Mouse (Mus musculus) forebrain, postnatal 0 days (tissue): ENCODE data around the gene Slc25a20. TPM values are rescaled to one million over a fixed set of nuclear protein-coding genes. Genes with fewer than 3 reads are reported as not detected.
"Not testable (repeated sequence)": the region's sequence is repeated elsewhere in the genome, so short reads cannot be mapped to it uniquely, and the experiment has no call there.

Source experiments
- ATAC-seq: fragments of 200-750 bp; cut with Nextera tagmentation; 2 replicates; pipeline ENCODE4 v1.8.0; 2017; ENCODE audit warnings: mild to moderate bottlenecking, moderate library complexity
- DNase-seq: peaks from one replicate; pipeline ENCODE4 v3.0.0-alpha.2; 2015
- H3K27ac ChIP-seq: fragments of 300-500 bp; sonication (generic); 2 replicates; pipeline ENCODE4 v1.5.1; 2014; ENCODE audit warnings: low read depth, mild to moderate bottlenecking, antibody characterized with exemption, low read length, moderate library complexity, mixed read lengths
- H3K27me3 ChIP-seq: fragments of 300-500 bp; sonication (generic); 2 replicates; pipeline ENCODE4 v1.6.1; 2014; ENCODE audit warnings: mild to moderate bottlenecking, low read length, mixed read lengths; ENCODE audit not compliant: insufficient read depth
- H3K36me3 ChIP-seq: fragments of 300-500 bp; sonication (generic); 2 replicates; pipeline ENCODE4 v1.6.1; 2014; ENCODE audit warnings: mild to moderate bottlenecking, moderate library complexity; ENCODE audit not compliant: insufficient read depth
- H3K4me1 ChIP-seq: fragments of 300-500 bp; sonication (generic); 2 replicates; pipeline ENCODE4 v1.6.1; 2014; ENCODE audit warnings: antibody characterized with exemption; ENCODE audit not compliant: insufficient read depth
- H3K4me2 ChIP-seq: fragments of 300-500 bp; sonication (generic); 2 replicates; pipeline ENCODE4 v1.6.1; 2014; ENCODE audit warnings: low read depth, mild to moderate bottlenecking, moderate library complexity
- H3K4me3 ChIP-seq: fragments of 300-500 bp; sonication (generic); 2 replicates; pipeline ENCODE4 v1.5.1; 2014; ENCODE audit warnings: low read depth, low read length, mixed read lengths
- H3K9ac ChIP-seq: fragments of 300-500 bp; sonication (generic); 2 replicates; pipeline ENCODE4 v1.6.1; 2014; ENCODE audit warnings: mild to moderate bottlenecking
- H3K9me3 ChIP-seq: fragments of 300-500 bp; sonication (generic); 2 replicates; pipeline ENCODE4 v1.6.1; 2016; ENCODE audit warnings: low read length
- CTCF ChIP-seq: sonication (generic); IDR thresholded peaks from 2 replicates; pipeline ENCODE4 v1.5.1; 2016; ENCODE audit warnings: antibody characterized with exemption, control low read depth, low read depth
- WGBS: fragments of 180-500 bp; shearing (Covaris S2); extraction: QIAGEN DNeasy Blood & Tissue Kit; methylation state at CpG from one replicate; pipeline ENCODE4 v1.1.7; 2014; 5-methylcytosine and 5-hydroxymethylcytosine counted together
- polyA plus RNA-seq: library from polyadenylated mRNA; unstranded; fragments of >200 nt; fragmentation: Nextera tagmentation; extraction: Ambion mirVana; gene quantifications from 2 replicates; pipeline ENCODE4 v1.2.1, GENCODE M21; 2015
- total RNA-seq: library from RNA; depleted of rRNA; stranded (reverse); fragments of >200 nt; gene quantifications from 2 replicates; pipeline ENCODE4 v1.2.3, GENCODE M21; 2014

The Slc25a20 gene
- total and polyA plus RNA-seq, 2 experiments from 2014 or later, result 39.6 to 40.5 TPM

GRCm38 (mm10) chr9:108654566-108655464 lies 7.1 kb upstream of the Slc25a20 start:
- DNase-seq (no peak), ATAC-seq (no peak)
- Histone ChIP-seq H3K27ac (no peak overlapping the region), H3K36me3 (no peaks in the 10 kb centered on the region), H3K4me3 (no peak overlapping the region), H3K27me3 (no peaks in the 10 kb centered on the region), H3K4me1 (0 out of 2 replicates have a peak, but pooled peaks cover 4% of the 10 kb centered on the region), H3K9ac (no peak overlapping the region), H3K9me3 (no peaks in the 10 kb centered on the region), H3K4me2 (no peak overlapping the region)
- 69% methylated on average over 10 of the region's 10 CpGs for WGBS
- TF ChIP-seq CTCF, result no peak

- H3K4me1 ChIP-seq, H3K9ac ChIP-seq, ATAC-seq, DNase-seq, H3K27ac ChIP-seq, H3K27me3 ChIP-seq, H3K36me3 ChIP-seq, H3K4me2 ChIP-seq, H3K4me3 ChIP-seq, H3K9me3 ChIP-seq: not testable (repeated sequence)
- WGBS, result 86% methylated on average over 7 of the region's 7 CpGs
Observed at GRCm38 (mm10) chr9:108655865-108656264, 6.0 kb upstream of the Slc25a20 start.

- WGBS, result 38% methylated on average over 6 of the region's 6 CpGs
- no peak for DNase-seq
- Histone ChIP-seq H3K9ac (peak overlapping the region; percentile 55; the same call in 1 of the 2 replicates), H3K36me3 (no peaks in the 10 kb centered on the region), H3K27ac (no peak overlapping the region), H3K4me1 (0 out of 2 replicates have a peak, but pooled peaks cover 7% of the 10 kb centered on the region), H3K9me3 (no peaks in the 10 kb centered on the region), H3K4me3 (peak overlapping the region; percentile 61), H3K27me3 (no peaks in the 10 kb centered on the region), H3K4me2 (peak overlapping the region; percentile 78)
- no peak for ATAC-seq
- no peak for TF ChIP-seq CTCF
Observed at GRCm38 (mm10) chr9:108662660-108663059, 772 bp downstream of the Slc25a20 start.

GRCm38 (mm10) chr9:108669875-108670274 lies 8.0 kb downstream of the Slc25a20 start:
- peak; percentile 72 for TF ChIP-seq CTCF
- ATAC-seq (peak; percentile 27; the same call in 1 of the 2 replicates), DNase-seq (peak; percentile 56)
- H3K27me3 ChIP-seq, result no peaks in the 10 kb centered on the region
- H3K27ac ChIP-seq, result no peak overlapping the region
- no peaks in the 10 kb centered on the region for H3K9me3 ChIP-seq
- H3K4me2 ChIP-seq, result no peak overlapping the region
- 52% methylated on average over 8 of the region's 8 CpGs for WGBS
- no peak overlapping the region for H3K9ac ChIP-seq
- H3K4me3 ChIP-seq, result no peak overlapping the region
- no peaks in the 10 kb centered on the region for H3K4me1 ChIP-seq
- H3K36me3 ChIP-seq, result peaks cover 8% of the 10 kb centered on the region

- 44% methylated on average over 2 of the region's 2 CpGs for WGBS
- H3K4me1 ChIP-seq, result no peaks in the 10 kb centered on the region
- H3K36me3 ChIP-seq, result peaks cover 11% of the 10 kb centered on the region
- H3K9me3 ChIP-seq, result no peaks in the 10 kb centered on the region
- H3K27ac ChIP-seq, result no peak overlapping the region
- DNase-seq, result no peak
- no peak overlapping the region for H3K9ac ChIP-seq
- no peak overlapping the region for H3K4me2 ChIP-seq
- H3K4me3 ChIP-seq, result no peak overlapping the region
- ATAC-seq, result no peak
- TF ChIP-seq CTCF, result peak; percentile 46
- no peaks in the 10 kb centered on the region for H3K27me3 ChIP-seq
Observed at GRCm38 (mm10) chr9:108673151-108673550, 11.3 kb downstream of the Slc25a20 start.

- H3K36me3 ChIP-seq, result peaks cover 20% of the 10 kb centered on the region
- H3K9ac ChIP-seq, result no peak overlapping the region
- TF ChIP-seq CTCF, result no peak
- no peak for DNase-seq
- 93% methylated on average over 15 of the region's 15 CpGs for WGBS
- H3K27ac ChIP-seq, result no peak overlapping the region
- no peaks in the 10 kb centered on the region for H3K27me3 ChIP-seq
- H3K4me2 ChIP-seq, result no peak overlapping the region
- ATAC-seq, result no peak
- H3K4me1 ChIP-seq, result no peaks in the 10 kb centered on the region
- H3K4me3 ChIP-seq, result no peak overlapping the region
- H3K9me3 ChIP-seq, result no peaks in the 10 kb centered on the region
Observed at GRCm38 (mm10) chr9:108680026-108680425, 18.1 kb downstream of the Slc25a20 start.

- ATAC-seq, result no peak
- Histone ChIP-seq H3K4me2 (no peak overlapping the region), H3K36me3 (peaks cover 6% of the 10 kb centered on the region; the same call in 1 of the 2 replicates), H3K9ac (no peak overlapping the region), H3K4me3 (no peak overlapping the region), H3K9me3 (no peaks in the 10 kb centered on the region), H3K27me3 (no peaks in the 10 kb centered on the region), H3K27ac (no peak overlapping the region), H3K4me1 (peaks cover 3% of the 10 kb centered on the region)
- TF ChIP-seq CTCF, result no peak
- WGBS, result 38% methylated on average over 4 of the region's 4 CpGs
- no peak for DNase-seq
Observed at GRCm38 (mm10) chr9:108686475-108686887, 24.6 kb downstream of the Slc25a20 start.
